Mouse (Mus musculus) right cerebral cortex, postnatal 10 days (tissue): ENCODE results near the gene Crat.

Source experiments
- DNase-seq, 2 experiments: peaks; one replicate each; pipeline ENCODE4 v3.0.0; 2021; ENCODE audit warnings: low spot score in 2 of 2

Gene Crat

DNA sequence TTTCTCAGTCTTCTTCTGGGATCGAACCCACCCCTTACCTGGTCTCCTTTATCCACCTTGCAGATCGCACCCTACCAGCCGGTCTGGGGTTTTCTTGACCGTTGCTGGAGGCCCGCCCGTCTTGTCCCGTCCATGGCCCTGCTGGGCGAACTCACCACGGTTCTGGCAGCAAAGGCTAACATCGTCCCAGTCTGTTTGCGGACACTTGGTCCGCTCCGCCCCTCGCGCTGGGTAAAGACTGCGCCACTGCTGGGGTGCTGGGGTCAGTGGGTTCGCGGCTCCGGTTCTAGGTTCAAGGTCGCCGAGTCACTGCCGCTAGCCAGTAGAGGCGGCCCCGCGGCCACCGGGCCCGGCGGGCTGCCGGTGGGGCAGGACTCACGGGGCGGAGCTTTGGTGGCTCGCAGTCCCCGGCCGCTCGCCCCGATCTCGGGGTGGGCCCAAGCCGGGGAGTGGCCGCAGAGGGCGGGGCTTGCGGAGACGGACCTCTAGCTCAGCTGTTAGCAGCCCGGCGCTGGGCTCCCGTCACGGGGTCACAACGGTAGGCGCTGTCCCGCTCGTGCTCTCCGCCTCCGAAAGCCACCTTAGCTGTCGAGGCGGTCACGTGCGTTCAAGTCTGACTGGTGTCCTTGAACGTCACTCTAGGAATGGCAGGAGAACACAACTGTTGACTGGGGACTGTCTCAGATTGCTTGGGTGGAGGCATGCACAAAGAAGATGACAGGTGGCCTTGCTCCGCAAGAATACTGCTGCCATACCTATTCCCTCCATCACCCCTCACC is at the start of gene Crat:
Gene Crat (minus strand): TSS at position 657 of the 779 bp plus-strand sequence.
- peak; percentile 94 to 96 for DNase-seq

- DNase-seq = no peak
Observed at GRCm38 (mm10) chr2:30464411-30464810, 48.8 kb upstream of the Crat start.

GRCm38 (mm10) chr2:30463904-30464330 is 48.3 kb upstream of the Crat start:
- peak in 1 of 2 experiments; percentile 51 for DNase-seq

- DNase-seq = no peak
Observed at GRCm38 (mm10) chr2:30463341-30463761, 47.7 kb upstream of the Crat start.

DNA sequence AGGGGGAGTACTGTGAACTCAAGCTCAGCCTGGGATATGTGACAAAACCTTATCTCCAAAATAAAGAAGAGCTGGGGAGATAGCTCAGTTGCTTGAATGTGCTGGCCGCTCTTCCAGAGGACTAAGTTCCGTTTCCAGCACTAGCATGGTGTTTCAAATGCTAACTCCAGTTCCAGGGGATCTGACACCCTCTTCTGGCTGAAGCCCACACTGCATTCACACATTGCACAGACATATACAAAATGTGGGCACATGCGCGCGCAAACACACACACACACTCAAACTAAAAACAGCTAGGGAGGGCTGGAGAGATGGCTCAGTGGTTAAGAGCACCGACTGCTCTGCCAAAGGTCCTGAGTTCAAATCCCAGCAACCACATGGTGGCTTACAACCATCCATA is 43.6 kb upstream of the Crat start:
- DNase-seq = no peak

- DNase-seq = no peak
Observed at GRCm38 (mm10) chr2:30458349-30458748, 42.7 kb upstream of the Crat start.

- DNase-seq = no peak
Observed at GRCm38 (mm10) chr2:30456104-30456980, 40.7 kb upstream of the Crat start.

GRCm38 (mm10) chr2:30454587-30454986 is 39.0 kb upstream of the Crat start:
- no peak for DNase-seq

DNA sequence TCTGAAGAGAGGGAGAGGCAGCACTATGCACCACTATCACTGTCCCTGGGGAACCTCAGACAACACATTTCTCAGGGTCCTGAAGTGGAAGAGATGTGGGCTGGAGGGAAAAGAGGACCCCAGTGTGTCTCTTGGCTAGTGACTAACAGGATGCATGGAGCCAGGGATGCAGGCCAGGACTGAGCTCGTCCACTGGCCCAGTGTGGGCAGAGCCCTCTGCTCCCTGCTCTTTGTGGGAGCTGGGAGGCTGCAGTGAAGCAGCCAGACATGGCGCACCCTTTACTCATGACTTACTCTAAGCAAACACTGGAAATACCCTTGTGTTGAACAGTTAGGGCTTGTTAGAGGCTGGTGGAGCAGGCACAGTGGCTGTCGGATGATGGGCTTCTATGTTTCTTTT is 38.0 kb upstream of the Crat start:
- no peak for DNase-seq

GRCm38 (mm10) chr2:30451525-30451924 is 35.9 kb upstream of the Crat start:
- DNase-seq = no peak

DNA sequence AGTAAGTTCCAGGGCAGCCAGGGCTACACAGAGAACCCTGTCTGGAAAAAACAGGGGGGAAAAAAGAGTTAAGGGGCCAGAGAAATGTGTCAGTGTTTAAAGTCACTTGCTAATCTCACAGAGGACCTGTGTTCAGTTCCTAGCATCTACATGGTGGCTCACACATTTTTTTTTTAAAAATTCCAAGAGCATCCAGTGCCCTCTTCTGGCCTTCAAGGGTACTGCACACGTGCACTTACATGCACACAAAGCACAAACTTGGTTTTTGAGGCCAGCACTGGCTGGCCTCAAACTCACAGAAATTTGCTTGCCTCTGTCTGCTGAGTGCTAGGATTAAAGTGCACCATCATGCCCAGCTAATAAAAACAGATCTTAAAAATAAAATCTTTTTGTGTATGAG is 34.9 kb upstream of the Crat start:
- no peak for DNase-seq

DNA sequence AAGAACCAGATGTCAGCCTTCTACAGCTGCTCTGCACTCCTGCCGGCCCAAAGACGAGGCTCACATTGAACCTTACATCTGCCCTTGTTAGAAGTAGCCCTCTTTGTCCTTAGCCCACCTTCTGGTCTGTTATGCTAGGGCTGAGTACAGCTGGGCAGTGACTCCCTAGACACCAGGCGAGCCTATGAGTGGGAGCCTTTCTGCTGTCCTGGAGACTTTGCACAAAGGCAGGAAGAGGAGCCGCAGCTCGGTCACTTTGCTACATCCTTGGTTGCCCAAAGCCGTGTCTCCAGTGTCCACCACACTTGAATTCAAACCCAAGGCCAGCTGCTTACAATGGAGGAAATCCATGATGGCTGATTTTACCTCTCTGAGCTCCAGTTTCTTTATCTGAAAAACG is 32.8 kb upstream of the Crat start:
- DNase-seq = no peak

DNA sequence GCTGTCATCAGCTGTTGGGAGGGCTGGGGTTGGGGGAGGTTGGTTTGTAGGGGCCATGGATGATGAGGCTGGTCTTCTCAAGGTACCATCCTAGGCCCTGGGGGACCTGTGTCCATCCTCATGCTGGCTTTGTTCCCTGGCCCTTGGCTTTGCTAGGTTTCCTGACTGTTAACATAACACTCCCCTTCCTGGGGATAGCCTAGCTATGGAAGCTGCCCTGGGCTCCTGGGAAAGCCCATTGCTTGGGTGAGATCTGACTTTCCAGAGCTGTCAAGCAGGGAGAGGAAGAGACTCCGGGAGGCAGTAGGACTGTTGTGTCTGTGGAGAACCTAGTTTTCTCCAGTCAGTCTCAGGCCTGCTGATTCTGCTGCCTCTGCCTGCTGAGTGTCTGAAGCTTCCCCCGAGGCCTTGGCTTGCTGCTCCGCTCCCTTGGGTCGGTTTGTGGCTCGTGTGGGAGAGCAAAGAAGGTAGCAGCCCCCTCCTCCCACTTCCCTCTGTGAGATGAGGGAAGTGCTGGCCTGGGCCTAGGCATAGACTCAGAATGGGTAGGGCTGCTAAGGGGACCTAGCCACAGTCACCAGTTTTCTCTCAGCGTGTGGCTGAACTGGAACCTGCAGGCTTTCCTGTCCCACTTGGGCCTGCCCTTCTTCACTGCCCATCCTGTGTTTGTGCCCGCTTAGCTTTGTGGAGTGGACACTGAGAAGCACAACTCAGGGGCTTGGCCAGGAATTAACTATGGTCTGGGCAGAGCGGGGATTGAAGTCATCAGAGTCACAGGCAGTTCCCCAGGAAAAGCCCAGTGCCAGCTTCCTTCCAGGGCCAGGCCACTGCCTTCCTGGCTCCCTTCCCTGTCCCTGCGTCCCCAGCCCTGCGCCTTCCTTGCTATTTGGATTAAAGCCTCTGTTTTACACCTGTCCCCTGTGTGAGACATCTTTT is 31.5 kb upstream of the Crat start:
- no peak for DNase-seq

DNA sequence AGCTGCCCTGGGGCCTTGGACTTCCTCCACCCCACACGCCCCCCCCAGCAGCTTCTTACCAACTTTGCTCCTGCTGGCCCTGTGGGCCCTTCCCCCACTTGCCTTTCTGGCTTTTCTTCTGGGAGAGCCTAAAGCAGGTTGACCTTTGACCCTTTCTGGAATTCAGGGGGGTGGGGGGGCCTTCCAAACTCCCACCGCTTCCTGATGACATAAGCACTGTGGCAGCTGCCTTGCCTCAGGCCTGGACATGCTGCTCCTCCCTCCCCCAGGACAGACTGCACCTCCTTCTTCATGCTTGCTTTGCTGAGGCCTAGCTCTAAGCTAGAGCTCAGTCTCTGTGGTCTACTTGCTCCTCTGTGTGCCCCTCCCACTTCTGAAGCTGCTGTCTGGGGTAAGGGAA is 29.7 kb upstream of the Crat start:
- no peak for DNase-seq

DNA sequence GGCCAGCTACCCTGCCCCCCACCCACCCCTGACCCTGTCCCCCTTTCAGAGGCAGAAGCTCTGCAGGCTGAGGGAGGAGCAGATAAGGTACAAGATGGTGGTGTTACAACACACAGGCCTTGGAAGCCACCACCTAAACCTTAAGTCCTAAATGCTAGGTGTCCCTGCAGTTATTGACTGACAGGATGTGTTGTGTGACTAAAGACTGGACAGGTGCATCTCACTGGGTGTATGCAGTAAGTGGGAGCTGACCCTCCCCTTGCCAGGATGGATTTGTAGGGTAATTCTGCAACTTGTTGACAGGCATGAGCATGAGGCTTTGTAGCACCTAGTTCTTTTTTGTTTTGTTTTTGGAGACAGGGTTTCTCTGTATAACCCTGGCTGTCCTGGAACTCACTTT is 28.8 kb upstream of the Crat start:
- DNase-seq = no peak

GRCm38 (mm10) chr2:30444006-30444405 is 28.4 kb upstream of the Crat start:
- no peak for DNase-seq

- no peak for DNase-seq
Observed at GRCm38 (mm10) chr2:30443281-30443680, 27.7 kb upstream of the Crat start.

DNA sequence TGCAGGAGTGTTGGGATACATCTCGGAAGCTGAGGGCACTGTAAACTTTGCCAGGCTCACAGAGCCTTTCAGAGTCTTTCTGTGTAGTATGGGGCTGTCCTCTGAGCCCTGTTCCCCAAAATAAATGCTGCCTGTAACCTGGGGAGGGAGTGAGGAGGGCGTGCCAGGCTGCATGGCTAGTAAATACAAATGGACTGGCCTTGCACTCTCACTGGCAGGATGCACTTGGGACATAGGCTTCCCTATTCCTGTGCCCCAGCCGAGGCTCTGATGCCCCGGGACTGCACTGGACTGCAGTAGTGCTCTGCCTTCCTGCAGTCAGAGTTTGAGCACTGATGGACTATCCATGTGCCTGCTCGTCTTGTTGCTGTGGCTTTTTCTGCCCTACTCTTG is 26.9 kb upstream of the Crat start:
- no peak for DNase-seq

- DNase-seq = peak; percentile 82 to 89
Observed at GRCm38 (mm10) chr2:30441518-30442497, 26.2 kb upstream of the Crat start.

GRCm38 (mm10) chr2:30440701-30441517 is 25.3 kb upstream of the Crat start:
- peak; percentile 80 for DNase-seq
